Mouse (Mus musculus) heart, embryonic 13.5 days (tissue): ENCODE measurements around the gene Ccdc86. TPM values are rescaled to one million over a fixed set of nuclear protein-coding genes. Genes with fewer than 3 reads are reported as not detected.

ENCODE experiments used
- polyA plus RNA-seq: library from polyadenylated mRNA; unstranded; fragments of >200 nt; fragmentation: Nextera tagmentation; extraction: Ambion mirVana; gene quantifications from 2 replicates; pipeline ENCODE4 v1.2.1, GENCODE M21; 2015

Ccdc86 gene
- polyA plus RNA-seq, 1 experiment from 2014 or later = 19.9 TPM

Other genes with a start within 250 kb of the Ccdc86 start
- 0.71 TPM in 2 replicates for gene Cd5, start 210.3 kb downstream of the Ccdc86 start, polyA plus RNA-seq
- gene Cd6, start 119.2 kb downstream of the Ccdc86 start, polyA plus RNA-seq = 0.09 and 0.14 TPM in 2 replicates
- 0.29 and 0.39 TPM in 2 replicates for gene Slc15a3, start 109.5 kb downstream of the Ccdc86 start, polyA plus RNA-seq
- 51.4 and 52.4 TPM in 2 replicates for gene Tmem132a, start 79.3 kb downstream of the Ccdc86 start, polyA plus RNA-seq
- 84.7 and 87.1 TPM in 2 replicates for gene Tmem109, start 67.3 kb downstream of the Ccdc86 start, polyA plus RNA-seq
- 30.3 TPM in 2 replicates for gene Prpf19, start 54.0 kb downstream of the Ccdc86 start, polyA plus RNA-seq
- gene Zp1, start 28.6 kb downstream of the Ccdc86 start, polyA plus RNA-seq = 0.08 TPM in 1 of 2 replicates, not detected in the other
- 0.11 TPM in 1 of 2 replicates, not detected in the other for gene Ptgdr2, start 12.1 kb downstream of the Ccdc86 start, polyA plus RNA-seq
- gene Ms4a10, start 25.4 kb upstream of the Ccdc86 start, polyA plus RNA-seq = 0.15 TPM in 1 of 2 replicates, not detected in the other
- gene Ms4a15, start 44.0 kb upstream of the Ccdc86 start, polyA plus RNA-seq = not detected in 2 replicates
- gene Ms4a18, start 68.8 kb upstream of the Ccdc86 start, polyA plus RNA-seq = not detected in 2 replicates
- 0.21 TPM in 1 of 2 replicates, not detected in the other for gene Ms4a8a, start 131.8 kb upstream of the Ccdc86 start, polyA plus RNA-seq
- not detected in 2 replicates for gene 1700017D01Rik, start 181.6 kb upstream of the Ccdc86 start, polyA plus RNA-seq
- not detected in 2 replicates for gene 1700025F22Rik, start 216.1 kb upstream of the Ccdc86 start, polyA plus RNA-seq
- not detected in 2 replicates for gene Ms4a13, start 247.5 kb upstream of the Ccdc86 start, polyA plus RNA-seq